Mouse (Mus musculus) neural tube, embryonic 15.5 days (tissue): ENCODE data around the gene Dagla. TPM values are rescaled to one million over a fixed set of nuclear protein-coding genes. Genes with fewer than 3 reads are reported as not detected.
A peak's percentile ranks its signal among the peaks of the same experiment; 100 is the strongest.

Source experiments
- ATAC-seq: fragments of 200-750 bp; cut with Nextera tagmentation; 2 replicates; pipeline ENCODE4 v1.8.0; 2017; ENCODE audit warnings: mild to moderate bottlenecking, moderate TSS enrichment, moderate library complexity; ENCODE audit not compliant: low FRiP score
- H3K27ac ChIP-seq: fragments of 300-500 bp; sonication (generic); replicated peaks from 2 replicates; pipeline ENCODE4 v1.5.1; 2015; ENCODE audit warnings: mild to moderate bottlenecking, inconsistent platforms
- H3K27me3 ChIP-seq: fragments of 300-500 bp; sonication (generic); replicated peaks from 2 replicates; pipeline ENCODE4 v1.6.1; 2015; ENCODE audit warnings: inconsistent platforms
- H3K36me3 ChIP-seq: fragments of 300-500 bp; sonication (generic); 2 replicates; pipeline ENCODE4 v1.6.1; 2015; ENCODE audit warnings: inconsistent platforms
- H3K4me1 ChIP-seq: fragments of 300-500 bp; sonication (generic); 2 replicates; pipeline ENCODE4 v1.6.1; 2015; ENCODE audit warnings: inconsistent platforms
- H3K4me2 ChIP-seq: fragments of 300-500 bp; sonication (generic); 2 replicates; pipeline ENCODE4 v1.6.1; 2015; ENCODE audit warnings: inconsistent platforms, mild to moderate bottlenecking, moderate library complexity
- H3K4me3 ChIP-seq: fragments of 300-500 bp; sonication (generic); replicated peaks from 2 replicates; pipeline ENCODE4 v1.5.1; 2015; ENCODE audit warnings: mild to moderate bottlenecking, inconsistent platforms
- H3K9ac ChIP-seq: fragments of 300-500 bp; sonication (generic); replicated peaks from 2 replicates; pipeline ENCODE4 v1.6.1; 2015; ENCODE audit warnings: mild to moderate bottlenecking, inconsistent platforms
- H3K9me3 ChIP-seq: fragments of 300-500 bp; sonication (generic); replicated peaks from 2 replicates; pipeline ENCODE4 v1.6.1; 2016; ENCODE audit warnings: inconsistent platforms
- WGBS: fragments of 180-500 bp; shearing (Covaris S2); methylation state at CpG from one replicate; pipeline ENCODE4 v1.1.7; 2015; ENCODE audit warnings: mixed read lengths; 5-methylcytosine and 5-hydroxymethylcytosine counted together
- polyA plus RNA-seq: library from polyadenylated mRNA; unstranded; fragments of >200 nt; fragmentation: Nextera tagmentation; extraction: Ambion mirVana; gene quantifications from 2 replicates; pipeline ENCODE4 v1.2.1, GENCODE M21; 2015

The Dagla gene
- polyA plus RNA-seq, 1 experiment from 2014 or later: 12.2 TPM

DNA sequence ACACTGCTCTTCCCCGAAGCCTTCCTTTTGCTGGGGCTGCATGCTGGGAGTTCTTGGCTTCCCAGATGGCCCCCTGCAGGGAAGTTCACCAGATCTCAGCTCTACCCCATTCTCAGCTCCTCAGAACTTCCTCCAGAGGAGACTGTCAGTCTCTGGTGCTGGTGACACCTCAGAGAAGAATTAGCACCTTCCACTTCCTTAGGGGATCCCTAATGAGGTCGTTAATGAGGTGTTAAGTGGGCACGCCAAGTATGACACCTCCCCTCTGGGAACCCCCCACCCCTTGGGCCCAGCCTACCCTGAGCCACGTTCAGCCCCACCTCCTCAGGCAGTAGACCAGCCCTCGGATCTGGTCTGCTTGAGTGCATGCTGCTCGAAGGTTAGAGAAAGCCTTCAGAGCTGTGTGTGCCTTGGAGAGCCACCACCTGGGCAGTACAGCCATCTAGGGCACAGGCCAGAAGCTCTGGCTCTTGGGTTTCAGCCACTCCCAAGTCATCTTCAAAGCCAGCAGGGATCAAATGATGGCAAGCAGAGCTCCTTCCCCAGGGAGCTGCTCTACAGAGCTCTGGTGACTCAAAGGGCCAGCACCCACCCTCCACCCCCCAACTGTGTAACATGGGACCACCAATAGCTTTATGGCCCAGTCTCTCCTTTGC is 25.9 kb downstream of the Dagla start:
- H3K36me3 ChIP-seq: no peaks in the 10 kb centered on the region
- no peak overlapping the region for H3K27ac ChIP-seq
- no peak overlapping the region for H3K4me3 ChIP-seq
- no peak for ATAC-seq
- no peak overlapping the region for H3K9ac ChIP-seq
- no peak overlapping the region for H3K4me2 ChIP-seq
- H3K4me1 ChIP-seq: peaks cover 51% of the 10 kb centered on the region
- peaks cover 71% of the 10 kb centered on the region for H3K27me3 ChIP-seq
- WGBS: 19% methylated on average over 6 of the region's 6 CpGs
- no peaks in the 10 kb centered on the region for H3K9me3 ChIP-seq

DNA sequence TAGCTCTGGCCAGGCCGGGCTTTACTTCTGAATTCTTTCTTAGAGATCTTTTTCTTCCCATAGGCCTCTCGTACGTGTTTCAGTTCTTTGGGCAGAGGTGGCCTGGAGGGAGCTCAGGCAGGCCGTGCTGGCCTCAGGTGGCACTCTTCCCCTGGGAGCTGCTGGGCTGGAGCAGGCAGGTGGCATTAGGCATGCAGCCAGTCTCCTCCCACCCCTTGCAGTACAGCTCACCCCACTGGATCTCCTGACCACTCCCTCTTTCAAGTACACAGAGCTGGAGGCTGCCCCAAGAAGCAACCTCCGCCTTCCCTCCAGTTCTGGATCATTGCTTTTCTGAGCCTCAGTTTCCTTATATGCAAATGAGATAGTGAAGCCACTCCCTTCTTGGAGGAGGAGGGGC is 26.9 kb downstream of the Dagla start:
- H3K4me1 ChIP-seq: peaks cover 62% of the 10 kb centered on the region
- H3K9ac ChIP-seq: no peak overlapping the region
- peaks cover 66% of the 10 kb centered on the region for H3K27me3 ChIP-seq
- no peaks in the 10 kb centered on the region for H3K9me3 ChIP-seq
- peak; percentile 21; the same call in 1 of the 2 replicates for ATAC-seq
- no peaks in the 10 kb centered on the region for H3K36me3 ChIP-seq
- H3K4me2 ChIP-seq: 0 out of 2 replicates have a peak overlapping the region, but pooled peaks have one; percentile 4
- no peak overlapping the region for H3K4me3 ChIP-seq
- H3K27ac ChIP-seq: no peak overlapping the region
- 15% methylated on average over 5 of the region's 5 CpGs for WGBS

DNA sequence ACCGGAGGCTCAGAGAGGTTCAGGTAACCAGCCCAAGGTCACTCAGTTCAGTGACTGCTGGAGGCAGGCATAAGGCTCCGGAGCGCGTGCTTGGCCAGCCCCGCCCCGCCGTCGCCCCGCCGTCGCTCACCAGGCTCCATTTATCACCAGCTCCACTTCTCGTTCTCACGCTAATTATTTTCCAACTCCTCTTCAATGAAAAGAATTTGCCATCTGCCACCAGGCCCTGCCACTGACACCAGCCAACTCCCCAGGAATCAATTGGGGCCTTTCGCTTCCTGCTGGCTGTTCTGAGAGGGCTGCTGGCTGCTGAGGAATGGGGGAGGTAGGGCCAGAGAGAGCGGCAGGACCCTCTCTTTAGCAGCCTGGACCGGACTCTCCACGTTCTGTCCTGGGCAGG is 27.3 kb downstream of the Dagla start:
- 0 out of 2 replicates have a peak overlapping the region, but pooled peaks have one; percentile 4 for H3K4me2 ChIP-seq
- no peaks in the 10 kb centered on the region for H3K36me3 ChIP-seq
- no peak overlapping the region for H3K9ac ChIP-seq
- ATAC-seq: peak; percentile 16; the same call in 1 of the 2 replicates
- H3K27ac ChIP-seq: no peak overlapping the region
- no peaks in the 10 kb centered on the region for H3K9me3 ChIP-seq
- peaks cover 66% of the 10 kb centered on the region for H3K4me1 ChIP-seq
- peaks cover 66% of the 10 kb centered on the region for H3K27me3 ChIP-seq
- WGBS: 3% methylated on average over 17 of the region's 17 CpGs
- H3K4me3 ChIP-seq: no peak overlapping the region

DNA sequence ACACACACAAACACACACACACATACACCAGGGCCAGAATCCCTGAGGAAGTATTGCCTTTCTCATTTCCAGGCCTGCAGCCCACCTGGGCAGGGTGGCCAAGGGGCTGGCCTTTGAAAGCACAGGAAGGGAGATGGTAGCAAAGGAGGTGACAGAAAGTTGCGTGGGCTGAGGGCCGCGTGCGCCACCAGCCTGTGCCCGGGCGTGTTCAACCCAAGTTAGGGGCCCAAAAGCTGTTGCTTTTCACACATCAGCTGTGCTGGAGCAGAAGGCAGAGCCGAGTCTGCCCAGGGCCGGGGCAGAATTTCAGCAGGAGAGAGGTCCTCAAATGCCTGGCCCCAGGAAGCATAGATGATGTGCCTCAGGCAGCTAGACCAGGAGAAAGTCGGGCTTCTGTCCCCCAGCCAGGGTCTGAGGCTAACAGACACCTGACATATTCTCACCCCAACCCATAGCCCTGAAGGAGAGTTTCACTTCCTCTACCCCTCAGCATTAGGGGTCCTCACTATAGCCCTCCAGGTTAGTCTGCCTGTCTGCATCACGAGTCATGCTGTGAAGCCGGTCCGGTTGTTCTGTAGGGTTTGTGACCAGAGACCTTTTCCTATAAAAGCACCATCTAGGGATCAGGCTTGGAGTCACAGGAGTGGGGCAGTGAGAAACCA is 28.1 kb downstream of the Dagla start:
- Histone ChIP-seq H3K9ac (no peak overlapping the region), H3K4me3 (no peak overlapping the region), H3K36me3 (no peaks in the 10 kb centered on the region), H3K27ac (no peak overlapping the region), H3K27me3 (peaks cover 60% of the 10 kb centered on the region), H3K9me3 (no peaks in the 10 kb centered on the region), H3K4me1 (peaks cover 64% of the 10 kb centered on the region), H3K4me2 (no peak overlapping the region)
- no peak for ATAC-seq
- WGBS: 62% methylated on average over 12 of the region's 12 CpGs

DNA sequence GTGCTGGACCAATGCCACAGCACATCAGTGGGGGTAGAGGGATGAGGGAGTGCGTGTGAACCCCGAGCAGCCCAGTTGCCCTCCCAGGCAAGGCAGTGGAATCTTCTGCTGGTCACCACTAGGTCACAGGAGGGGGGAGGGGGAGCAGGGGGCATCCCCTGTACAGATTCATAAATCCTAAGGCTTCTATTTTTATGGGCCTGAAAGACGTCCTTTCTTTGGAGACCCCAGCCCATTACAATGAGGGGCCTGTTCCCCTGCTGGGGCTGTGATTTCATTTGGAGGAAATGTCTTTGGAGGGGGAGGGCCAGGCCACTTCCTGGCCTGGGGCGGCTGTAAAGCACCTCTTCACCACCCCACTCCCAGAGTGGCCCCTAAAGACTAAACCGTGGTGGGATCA is 30.6 kb downstream of the Dagla start:
- H3K27me3 ChIP-seq: peaks cover 45% of the 10 kb centered on the region
- no peak overlapping the region for H3K27ac ChIP-seq
- 7% methylated on average over 5 of the region's 5 CpGs for WGBS
- no peaks in the 10 kb centered on the region for H3K9me3 ChIP-seq
- no peak overlapping the region for H3K4me2 ChIP-seq
- no peak overlapping the region for H3K4me3 ChIP-seq
- H3K4me1 ChIP-seq: peaks cover 53% of the 10 kb centered on the region
- no peak for ATAC-seq
- no peaks in the 10 kb centered on the region for H3K36me3 ChIP-seq
- no peak overlapping the region for H3K9ac ChIP-seq

DNA sequence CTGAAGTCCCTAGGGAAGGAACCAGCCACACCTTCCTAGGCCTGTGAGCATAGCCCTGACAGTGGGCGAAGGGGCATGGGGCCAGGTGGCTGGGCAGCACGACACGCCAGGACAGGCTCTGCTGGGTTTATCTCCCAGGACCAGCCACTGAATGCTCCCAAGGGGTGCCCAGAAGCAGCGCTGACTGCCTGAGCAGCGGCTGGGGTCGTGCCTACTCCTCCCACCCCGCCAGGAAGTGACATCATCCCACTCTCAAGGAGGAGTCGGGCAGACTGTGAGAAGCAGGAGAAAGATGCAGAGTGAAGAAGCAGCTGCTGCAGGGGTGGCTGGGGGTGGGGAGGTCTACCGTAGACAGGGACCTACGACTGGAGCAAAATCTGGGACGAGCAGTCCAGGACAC is 31.9 kb downstream of the Dagla start:
- ATAC-seq: peak; percentile 66
- WGBS: 28% methylated on average over 11 of the region's 11 CpGs
- Histone ChIP-seq H3K9ac (no peak overlapping the region), H3K27ac (0 out of 2 replicates have a peak overlapping the region, but pooled peaks have one; percentile 23), H3K36me3 (no peaks in the 10 kb centered on the region), H3K27me3 (peaks cover 40% of the 10 kb centered on the region), H3K4me2 (peak overlapping the region; percentile 47), H3K9me3 (no peaks in the 10 kb centered on the region), H3K4me3 (no peak overlapping the region), H3K4me1 (peaks cover 40% of the 10 kb centered on the region)

DNA sequence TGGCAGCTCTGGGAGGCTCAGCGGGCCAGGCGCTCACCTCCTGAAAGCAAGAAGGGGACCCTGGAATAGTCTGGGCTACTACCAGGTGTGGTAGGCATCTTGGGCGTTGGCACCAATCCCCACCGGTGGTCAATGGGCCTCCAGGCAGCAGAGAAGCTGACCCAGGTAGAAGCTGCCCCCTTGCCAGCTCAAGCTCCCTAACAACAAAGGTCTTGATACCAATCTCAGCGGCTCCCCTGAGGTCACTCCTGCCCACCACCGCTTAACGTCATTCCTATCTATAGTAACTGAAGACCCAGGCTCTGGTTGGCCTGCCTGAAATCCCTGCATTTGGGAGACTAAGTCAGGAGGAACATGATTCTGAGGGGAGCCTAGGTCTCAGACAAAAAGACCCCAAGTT is 33.1 kb downstream of the Dagla start:
- H3K4me1 ChIP-seq: peaks cover 38% of the 10 kb centered on the region
- no peak overlapping the region for H3K4me2 ChIP-seq
- WGBS: 92% methylated on average over 7 of the region's 7 CpGs
- H3K27ac ChIP-seq: no peak overlapping the region
- H3K27me3 ChIP-seq: peaks cover 44% of the 10 kb centered on the region
- no peaks in the 10 kb centered on the region for H3K9me3 ChIP-seq
- no peak for ATAC-seq
- H3K4me3 ChIP-seq: no peak overlapping the region
- H3K36me3 ChIP-seq: no peaks in the 10 kb centered on the region
- H3K9ac ChIP-seq: no peak overlapping the region

DNA sequence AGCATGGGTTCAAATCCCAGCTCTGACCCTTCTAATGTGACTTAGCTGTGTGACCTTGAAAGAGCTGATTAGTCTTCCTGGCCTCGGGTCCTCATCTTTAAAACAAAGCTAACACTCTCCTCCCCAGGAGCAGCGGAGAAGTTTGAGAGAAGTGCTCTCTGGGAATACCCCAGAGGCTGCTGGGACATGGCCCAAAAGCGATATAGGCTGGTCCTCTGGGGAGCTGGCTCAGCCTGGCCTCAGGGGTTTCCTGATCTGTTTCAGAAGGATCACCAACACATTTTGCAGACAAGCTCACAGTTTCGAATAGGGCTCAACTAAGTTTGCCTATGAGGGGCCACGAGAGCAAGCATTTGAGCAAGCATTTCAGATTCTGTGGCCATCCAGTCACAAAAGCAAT is 34.3 kb downstream of the Dagla start:
- no peak overlapping the region for H3K27ac ChIP-seq
- no peak for ATAC-seq

DNA sequence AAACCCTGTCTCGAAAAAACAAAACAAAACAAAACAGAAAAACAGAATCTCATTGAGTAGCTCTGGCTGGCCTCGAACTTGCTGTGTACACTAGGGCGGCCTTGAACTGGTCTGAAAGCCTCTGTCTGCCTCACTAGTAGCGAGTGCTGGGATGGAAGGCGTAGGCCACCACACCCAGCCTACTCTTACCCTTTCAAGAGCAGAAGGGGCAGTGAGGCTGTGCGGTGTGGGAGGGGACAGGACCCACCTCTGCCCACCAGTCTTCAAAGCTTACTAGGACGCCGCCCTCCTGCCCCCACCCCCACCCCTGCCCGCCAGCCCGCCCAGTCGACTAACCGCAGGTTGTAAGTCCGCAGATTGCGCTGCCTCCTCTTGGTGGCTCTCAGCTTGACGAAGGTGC is 35.8 kb downstream of the Dagla start:
- peaks cover 36% of the 10 kb centered on the region for H3K27me3 ChIP-seq

More for the DNA sequence above, 34.3 kb downstream of the Dagla start:
- H3K9ac ChIP-seq: no peak overlapping the region
- no peaks in the 10 kb centered on the region for H3K9me3 ChIP-seq
- peaks cover 36% of the 10 kb centered on the region for H3K4me1 ChIP-seq
- H3K27me3 ChIP-seq: peaks cover 35% of the 10 kb centered on the region
- no peak overlapping the region for H3K4me3 ChIP-seq
- no peaks in the 10 kb centered on the region for H3K36me3 ChIP-seq
- no peak overlapping the region for H3K4me2 ChIP-seq
- WGBS: 83% methylated on average over 5 of the region's 5 CpGs

DNA sequence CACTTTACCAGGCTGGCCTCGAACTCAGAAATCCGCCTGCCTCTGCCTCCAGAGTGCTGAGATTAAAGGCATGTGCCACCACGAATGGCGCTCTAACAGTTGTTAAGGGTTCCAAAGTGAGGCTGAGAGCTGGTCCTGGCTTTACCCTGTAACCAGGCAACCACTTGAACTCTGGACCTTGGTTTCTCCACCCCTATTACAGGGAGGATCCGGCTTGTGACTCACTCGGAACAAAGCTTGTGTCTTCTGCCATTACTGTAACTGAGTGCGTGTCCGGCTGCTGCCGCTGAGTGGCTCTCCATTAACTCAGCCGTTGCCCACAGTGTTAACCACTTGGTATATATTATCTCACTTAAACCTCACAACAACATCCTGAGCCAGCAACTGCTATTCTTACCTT is 36.7 kb downstream of the Dagla start:
- Histone ChIP-seq H3K4me1 (peaks cover 22% of the 10 kb centered on the region), H3K27me3 (peaks cover 34% of the 10 kb centered on the region), H3K4me3 (no peak overlapping the region), H3K27ac (no peak overlapping the region), H3K4me2 (no peak overlapping the region), H3K9me3 (no peaks in the 10 kb centered on the region), H3K9ac (no peak overlapping the region), H3K36me3 (peaks cover 12% of the 10 kb centered on the region)
- no peak for ATAC-seq
- WGBS: 78% methylated on average over 10 of the region's 10 CpGs

More for the DNA sequence above, 35.8 kb downstream of the Dagla start:
- no peak overlapping the region for H3K4me3 ChIP-seq
- ATAC-seq: no peak
- H3K36me3 ChIP-seq: peaks cover 4% of the 10 kb centered on the region; the same call in 1 of the 2 replicates
- WGBS: 87% methylated on average over 15 of the region's 15 CpGs
- no peak overlapping the region for H3K4me2 ChIP-seq
- H3K9me3 ChIP-seq: no peaks in the 10 kb centered on the region
- no peak overlapping the region for H3K9ac ChIP-seq
- no peak overlapping the region for H3K27ac ChIP-seq
- peaks cover 30% of the 10 kb centered on the region for H3K4me1 ChIP-seq

DNA sequence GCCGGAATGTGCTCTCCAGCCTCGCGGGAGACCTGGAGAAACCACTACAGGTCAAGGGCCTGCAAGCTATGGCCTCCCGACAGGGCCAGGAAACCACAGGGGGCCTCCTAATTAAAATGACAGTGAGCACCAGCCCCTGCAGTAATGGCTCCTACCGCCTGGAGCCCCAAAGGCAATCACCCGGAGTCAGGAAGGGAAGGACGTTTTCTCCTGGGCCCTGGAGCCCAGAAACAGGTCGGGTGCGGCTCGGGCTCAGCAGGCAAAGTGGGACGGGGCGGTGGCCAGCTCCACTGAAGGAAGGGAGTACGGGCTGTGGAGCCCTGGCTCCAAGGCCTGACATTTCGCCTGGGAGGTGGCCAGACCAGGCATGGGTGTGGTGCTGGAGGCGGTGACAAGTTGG is 37.6 kb downstream of the Dagla start:
- ATAC-seq: no peak; the same call in 1 of the 2 replicates
- Histone ChIP-seq H3K27ac (peak overlapping the region; percentile 41; the same call in 1 of the 2 replicates), H3K9me3 (no peaks in the 10 kb centered on the region), H3K27me3 (peaks cover 28% of the 10 kb centered on the region), H3K9ac (no peak overlapping the region), H3K4me3 (no peak overlapping the region), H3K4me1 (peaks cover 14% of the 10 kb centered on the region), H3K4me2 (no peak overlapping the region), H3K36me3 (peaks cover 21% of the 10 kb centered on the region)
- 18% methylated on average over 15 of the region's 15 CpGs for WGBS
